Mouse (Mus musculus): ENCODE data around the gene Rasl11b. TPM values are rescaled to one million over a fixed set of nuclear protein-coding genes. Genes with fewer than 3 reads are reported as not detected.

Gene Rasl11b
- polyA plus RNA-seq, 1 experiment from 2014 or later, result 26.6 TPM

DNA sequence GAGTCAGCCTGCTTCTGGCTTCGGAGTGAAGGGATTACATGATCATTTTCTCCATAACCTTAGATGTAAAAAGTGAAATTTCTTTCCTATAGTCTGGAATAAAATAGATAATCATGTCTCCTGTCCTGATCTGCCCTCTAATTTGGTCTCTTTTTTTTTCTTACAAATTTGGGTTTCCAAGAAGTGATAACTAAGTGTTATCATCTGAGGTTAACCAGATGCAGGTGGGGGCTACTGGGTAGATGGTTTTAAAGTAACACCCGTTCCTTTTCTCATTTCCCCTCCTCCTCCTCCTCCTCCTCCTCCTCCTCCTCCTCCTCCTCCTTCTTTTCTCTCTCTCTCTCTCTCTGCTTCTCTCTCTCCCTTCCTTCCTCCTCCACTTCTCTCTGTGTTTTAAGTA is 2.1 kb upstream of the Rasl11b start:
- Histone ChIP-seq H3K9me3 (replicated peaks; ENCODE audit: control insufficient read depth, low read length) (no peaks in the 10 kb centered on the region), H3K4me2 (ENCODE audit: low read length) (no peak overlapping the region), H3K27ac (ENCODE audit: low read depth, low read length) (no peak overlapping the region), H3K27me3 (replicated peaks; ENCODE audit: control insufficient read depth, insufficient read depth, low read length) (no peaks in the 10 kb centered on the region), H3K9ac (ENCODE audit: low read length) (no peak overlapping the region), H3K4me1 (ENCODE audit: control insufficient read depth, insufficient read depth, low read length) (peaks cover 17% of the 10 kb centered on the region; the same call in 1 of the 2 replicates), H3K4me3 (ENCODE audit: low read depth, low read length) (no peak overlapping the region), H3K36me3 (ENCODE audit: control insufficient read depth, insufficient read depth, low read length) (no peaks in the 10 kb centered on the region)
- no peak for DNase-seq (ENCODE audit: low spot score)
- 74% methylated on average over 2 of the region's 2 CpGs for WGBS
- ATAC-seq, result no peak

DNA sequence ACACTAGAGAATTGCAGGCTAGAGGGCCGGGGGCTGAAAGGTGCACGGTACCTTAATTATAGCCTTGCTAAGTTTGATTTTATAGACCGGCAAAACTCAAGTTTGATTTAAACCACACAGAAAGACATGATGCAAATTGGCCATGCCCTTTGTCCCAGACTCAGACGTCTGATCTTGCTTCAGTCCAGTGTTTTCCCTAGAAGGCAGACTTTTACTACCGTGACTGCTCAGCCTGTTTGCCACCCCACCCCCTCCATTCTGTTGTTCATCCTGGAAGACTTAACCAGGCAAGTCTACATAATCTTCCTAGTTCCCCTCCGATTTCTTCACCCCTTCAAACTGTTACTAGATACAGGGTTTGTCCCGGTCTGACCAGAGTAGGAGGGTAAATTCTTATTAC is 1.5 kb upstream of the Rasl11b start:
- Histone ChIP-seq H3K4me3 (ENCODE audit: low read depth, low read length) (no peak overlapping the region), H3K9me3 (replicated peaks; ENCODE audit: control insufficient read depth, low read length) (no peaks in the 10 kb centered on the region), H3K4me1 (ENCODE audit: control insufficient read depth, insufficient read depth, low read length) (peaks cover 23% of the 10 kb centered on the region; the same call in 1 of the 2 replicates), H3K4me2 (ENCODE audit: low read length) (no peak overlapping the region), H3K36me3 (ENCODE audit: control insufficient read depth, insufficient read depth, low read length) (peaks cover 2% of the 10 kb centered on the region; the same call in 1 of the 2 replicates), H3K27ac (ENCODE audit: low read depth, low read length) (no peak overlapping the region), H3K27me3 (replicated peaks; ENCODE audit: control insufficient read depth, insufficient read depth, low read length) (no peaks in the 10 kb centered on the region), H3K9ac (ENCODE audit: low read length) (no peak overlapping the region)
- WGBS, result 45% methylated on average over 7 of the region's 7 CpGs
- ATAC-seq, result no peak
- DNase-seq (ENCODE audit: low spot score), result no peak

- no peak overlapping the region for H3K27ac ChIP-seq (ENCODE audit: low read depth, low read length)
- peak overlapping the region; percentile 66 for H3K9ac ChIP-seq (ENCODE audit: low read length)
- DNase-seq (ENCODE audit: low spot score), result no peak
- H3K4me1 ChIP-seq (ENCODE audit: control insufficient read depth, insufficient read depth, low read length), result peaks cover 21% of the 10 kb centered on the region; the same call in 1 of the 2 replicates
- peak overlapping the region; percentile 75 for H3K4me2 ChIP-seq (ENCODE audit: low read length)
- H3K4me3 ChIP-seq (ENCODE audit: low read depth, low read length), result peak overlapping the region; percentile 82
- no peak for ATAC-seq
- WGBS, result 24% methylated on average over 16 of the region's 16 CpGs
- H3K36me3 ChIP-seq (ENCODE audit: control insufficient read depth, insufficient read depth, low read length), result peaks cover 8% of the 10 kb centered on the region; the same call in 1 of the 2 replicates
- H3K9me3 ChIP-seq (replicated peaks; ENCODE audit: control insufficient read depth, low read length), result no peaks in the 10 kb centered on the region
- H3K27me3 ChIP-seq (replicated peaks; ENCODE audit: control insufficient read depth, insufficient read depth, low read length), result no peaks in the 10 kb centered on the region
Measured at GRCm38 (mm10) chr5:74194027-74194840, 852 bp upstream of the Rasl11b start.

GRCm38 (mm10) chr5:74195614-74196306 is 674 bp downstream of the Rasl11b start:
- Histone ChIP-seq H3K4me2 (ENCODE audit: low read length) (peak overlapping the region; percentile 75), H3K36me3 (ENCODE audit: control insufficient read depth, insufficient read depth, low read length) (peaks cover 12% of the 10 kb centered on the region; the same call in 1 of the 2 replicates), H3K27me3 (replicated peaks; ENCODE audit: control insufficient read depth, insufficient read depth, low read length) (no peaks in the 10 kb centered on the region), H3K27ac (ENCODE audit: low read depth, low read length) (peak overlapping the region; percentile 66; the same call in 1 of the 2 replicates), H3K4me3 (ENCODE audit: low read depth, low read length) (peak overlapping the region; percentile 82), H3K4me1 (ENCODE audit: control insufficient read depth, insufficient read depth, low read length) (peaks cover 19% of the 10 kb centered on the region; the same call in 1 of the 2 replicates), H3K9ac (ENCODE audit: low read length) (peak overlapping the region; percentile 81), H3K9me3 (replicated peaks; ENCODE audit: control insufficient read depth, low read length) (no peaks in the 10 kb centered on the region)
- WGBS, result under 1% methylated on average over 27 of the region's 27 CpGs
- peak; percentile 55 for ATAC-seq
- DNase-seq (ENCODE audit: low spot score), result no peak

DNA sequence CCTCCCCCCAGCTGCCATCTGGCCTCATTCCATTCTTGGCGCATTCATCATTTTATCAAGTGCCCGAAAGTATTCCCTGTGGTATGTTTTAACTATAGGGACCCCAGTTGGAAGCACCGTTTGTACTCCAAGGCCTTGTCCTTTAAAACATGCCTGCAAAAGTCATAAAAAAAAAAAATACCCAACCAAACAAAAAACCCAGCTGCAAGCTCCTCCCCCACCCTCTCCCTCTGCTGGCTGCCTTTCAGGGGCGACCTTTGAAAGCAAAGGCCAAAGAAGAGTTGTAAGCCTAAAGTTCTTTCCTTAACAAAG is 1.2 kb downstream of the Rasl11b start:
- Histone ChIP-seq H3K27me3 (replicated peaks; ENCODE audit: control insufficient read depth, insufficient read depth, low read length) (no peaks in the 10 kb centered on the region), H3K36me3 (ENCODE audit: control insufficient read depth, insufficient read depth, low read length) (peaks cover 12% of the 10 kb centered on the region; the same call in 1 of the 2 replicates), H3K9ac (ENCODE audit: low read length) (no peak overlapping the region; the same call in 1 of the 2 replicates), H3K4me1 (ENCODE audit: control insufficient read depth, insufficient read depth, low read length) (peaks cover 19% of the 10 kb centered on the region; the same call in 1 of the 2 replicates), H3K4me2 (ENCODE audit: low read length) (peak overlapping the region; percentile 75), H3K27ac (ENCODE audit: low read depth, low read length) (no peak overlapping the region), H3K4me3 (ENCODE audit: low read depth, low read length) (peak overlapping the region; percentile 82), H3K9me3 (replicated peaks; ENCODE audit: control insufficient read depth, low read length) (no peaks in the 10 kb centered on the region)
- ATAC-seq (no peak), DNase-seq (ENCODE audit: low spot score) (peak; percentile 55)
- WGBS, result 6% methylated on average over 4 of the region's 4 CpGs

DNA sequence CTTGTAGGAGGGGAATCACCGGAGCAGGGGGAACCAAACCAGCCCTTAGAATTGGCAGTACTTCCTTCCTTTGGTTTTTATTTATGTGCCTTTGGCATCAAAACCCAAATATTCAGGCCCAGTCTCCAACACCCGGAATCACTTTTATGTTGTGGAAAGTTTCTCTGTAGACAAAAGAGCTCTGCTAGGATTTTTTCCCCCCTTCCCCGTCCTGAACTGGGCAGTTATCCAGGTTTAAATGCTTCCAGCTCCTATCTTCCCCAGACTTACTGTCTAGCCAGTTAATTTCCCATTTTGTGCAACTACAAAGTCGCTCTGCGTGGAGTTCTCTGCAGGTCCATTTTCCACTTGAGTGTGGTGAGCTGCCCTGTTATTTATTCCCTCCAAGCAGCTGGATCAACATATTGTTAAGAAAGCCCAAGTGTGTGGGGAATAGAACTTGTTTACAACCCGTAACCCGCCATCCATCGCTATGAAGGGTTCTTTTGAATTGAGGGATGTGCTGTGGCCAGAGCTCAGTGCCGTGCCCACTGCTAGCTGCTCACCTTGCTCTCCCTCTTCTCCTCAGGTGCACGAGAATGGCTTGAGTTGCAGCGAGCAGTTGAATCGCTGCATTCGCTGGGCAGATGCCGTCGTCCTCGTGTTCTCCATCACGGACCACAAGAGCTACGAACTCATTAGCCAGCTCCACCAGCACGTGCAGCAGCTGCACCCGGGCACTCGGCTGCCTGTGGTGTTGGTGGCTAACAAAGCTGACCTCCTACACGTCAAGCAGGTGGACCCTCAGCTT is 2.6 kb downstream of the Rasl11b start:
- Histone ChIP-seq H3K9ac (ENCODE audit: low read length) (no peak overlapping the region), H3K36me3 (ENCODE audit: control insufficient read depth, insufficient read depth, low read length) (peaks cover 12% of the 10 kb centered on the region; the same call in 1 of the 2 replicates), H3K4me1 (ENCODE audit: control insufficient read depth, insufficient read depth, low read length) (peaks cover 19% of the 10 kb centered on the region; the same call in 1 of the 2 replicates), H3K9me3 (replicated peaks; ENCODE audit: control insufficient read depth, low read length) (no peaks in the 10 kb centered on the region), H3K4me2 (ENCODE audit: low read length) (peak overlapping the region; percentile 75), H3K4me3 (ENCODE audit: low read depth, low read length) (no peak overlapping the region), H3K27ac (ENCODE audit: low read depth, low read length) (no peak overlapping the region), H3K27me3 (replicated peaks; ENCODE audit: control insufficient read depth, insufficient read depth, low read length) (no peaks in the 10 kb centered on the region)
- ATAC-seq (no peak), DNase-seq (ENCODE audit: low spot score) (peak; percentile 62)
- WGBS, result 71% methylated on average over 22 of the region's 22 CpGs

- no peak for DNase-seq (ENCODE audit: low spot score)
- H3K4me1 ChIP-seq (ENCODE audit: control insufficient read depth, insufficient read depth, low read length), result peaks cover 19% of the 10 kb centered on the region; the same call in 1 of the 2 replicates
- no peaks in the 10 kb centered on the region; the same call in 1 of the 2 replicates for H3K9me3 ChIP-seq (replicated peaks; ENCODE audit: control insufficient read depth, low read length)
- no peak overlapping the region for H3K27ac ChIP-seq (ENCODE audit: low read depth, low read length)
- H3K27me3 ChIP-seq (replicated peaks; ENCODE audit: control insufficient read depth, insufficient read depth, low read length), result no peaks in the 10 kb centered on the region
- H3K4me2 ChIP-seq (ENCODE audit: low read length), result 0 out of 2 replicates have a peak overlapping the region, but pooled peaks have one; percentile 2
- 76% methylated on average over 11 of the region's 11 CpGs for WGBS
- no peak overlapping the region for H3K9ac ChIP-seq (ENCODE audit: low read length)
- no peak overlapping the region for H3K4me3 ChIP-seq (ENCODE audit: low read depth, low read length)
- H3K36me3 ChIP-seq (ENCODE audit: control insufficient read depth, insufficient read depth, low read length), result peaks cover 12% of the 10 kb centered on the region; the same call in 1 of the 2 replicates
- no peak for ATAC-seq
Measured at GRCm38 (mm10) chr5:74198446-74198845, 3.4 kb downstream of the Rasl11b start.

DNA sequence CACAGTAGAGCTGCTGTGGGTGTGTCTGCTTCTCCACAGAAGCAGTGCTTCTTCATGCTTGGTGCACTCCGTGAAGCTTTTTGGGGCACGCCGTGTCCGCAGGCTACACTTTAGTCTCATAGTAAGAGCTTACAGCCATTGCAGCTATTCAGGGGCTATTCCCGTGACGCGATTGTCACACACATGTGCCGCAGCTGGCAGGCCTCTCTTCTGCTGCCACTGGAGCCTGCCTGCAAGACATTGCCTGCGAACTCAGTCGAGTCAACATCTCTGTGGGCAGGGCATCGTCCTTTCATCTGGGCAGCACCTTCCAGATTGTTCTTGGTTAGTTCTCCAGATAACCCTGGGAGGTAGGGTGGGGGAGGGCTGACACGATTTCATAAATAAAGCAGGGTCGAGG is 4.7 kb downstream of the Rasl11b start:
- peaks cover 13% of the 10 kb centered on the region; the same call in 1 of the 2 replicates for H3K4me1 ChIP-seq (ENCODE audit: control insufficient read depth, insufficient read depth, low read length)
- no peak overlapping the region for H3K4me3 ChIP-seq (ENCODE audit: low read depth, low read length)
- H3K9ac ChIP-seq (ENCODE audit: low read length), result no peak overlapping the region
- H3K27me3 ChIP-seq (replicated peaks; ENCODE audit: control insufficient read depth, insufficient read depth, low read length), result no peaks in the 10 kb centered on the region
- WGBS, result 91% methylated on average over 13 of the region's 13 CpGs
- ATAC-seq (no peak), DNase-seq (ENCODE audit: low spot score) (no peak)
- no peak overlapping the region for H3K27ac ChIP-seq (ENCODE audit: low read depth, low read length)
- peaks cover 12% of the 10 kb centered on the region; the same call in 1 of the 2 replicates for H3K36me3 ChIP-seq (ENCODE audit: control insufficient read depth, insufficient read depth, low read length)
- no peaks in the 10 kb centered on the region; the same call in 1 of the 2 replicates for H3K9me3 ChIP-seq (replicated peaks; ENCODE audit: control insufficient read depth, low read length)
- no peak overlapping the region for H3K4me2 ChIP-seq (ENCODE audit: low read length)
